Mouse (Mus musculus): ENCODE data around the gene Ulk4.

- TF ChIP-seq CTCF (IDR thresholded peaks at IDR 0.05; ENCODE audit: insufficient read depth, low read length) (no peak), POLR2A (IDR thresholded peaks at IDR 0.05; ENCODE audit: borderline replicate concordance, extremely low read depth, low read depth, low read length) (no peak)
Measured at GRCm38 (mm10) chr9:121010544-121010943, 266.5 kb downstream of the Ulk4 start.

Measured in lung, adult 2 months (tissue).